ENCODE assay signal across 8 mouse cellular contexts in the genomic region with DNA sequence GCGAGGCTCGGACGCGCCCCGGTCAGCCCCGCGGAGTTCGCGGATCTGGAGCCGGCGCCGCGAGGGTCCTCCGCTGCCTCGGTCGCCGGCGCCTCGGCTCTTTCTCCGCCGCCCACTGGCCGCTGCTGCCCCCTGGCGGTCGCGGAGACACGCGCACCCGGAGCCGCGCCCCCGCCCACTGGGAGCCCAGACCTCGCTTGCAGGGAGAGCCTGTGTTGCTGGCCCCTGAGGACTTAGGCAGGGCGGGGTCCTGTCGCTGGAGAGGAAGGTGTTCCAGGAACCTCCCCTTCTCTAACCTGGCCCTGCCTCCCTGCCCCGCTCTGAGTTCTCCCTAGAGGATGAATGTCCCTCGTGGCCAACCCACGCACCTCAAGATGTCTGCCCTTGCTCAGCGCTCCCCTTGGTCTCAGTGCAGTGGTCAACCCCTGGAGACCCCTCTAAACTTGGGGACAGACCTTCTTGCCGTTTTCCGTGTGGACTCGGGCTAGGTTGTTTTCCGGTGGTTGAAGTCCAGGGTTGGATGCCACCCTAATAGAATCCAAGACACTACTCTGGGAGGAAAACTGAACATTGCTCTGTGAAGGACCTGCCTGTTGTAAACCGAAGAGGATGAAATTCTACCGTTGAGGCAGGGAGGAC. TPM values are rescaled to one million over a fixed set of nuclear protein-coding genes. Genes with fewer than 3 reads are reported as not detected.
DNase-seq lines count a peak whose midpoint lies in the region; ATAC-seq lines count a peak whose summit lies in the region.

No protein-coding gene starts in this region.

- intact Hi-C loops in left cerebral cortex, postnatal 14 days (cut with DNase I): loop anchor here (5.0 kb wide), 2 partner anchors 91 to 211 kb away; no protein-coding TSS in a partner anchor

- peak; percentile 50 for ATAC-seq in inflammation-experienced regulatory T-cells, adult 6 months
- peak; percentile 80 for ATAC-seq in megakaryocyte progenitor cell, adult 5-6 weeks (replicated peaks; ENCODE audit: poor library complexity)

- peak; percentile 42 for DNase-seq in adrenal gland, adult 8-10 months
- peak; percentile 88 for DNase-seq in embryo, embryonic 11 days
- peak; percentile 75 for DNase-seq in gastrocnemius, postnatal 25 days
- DNase-seq in left cerebral cortex, postnatal 14 days (ENCODE audit: low spot score in 2 of 2): peak; percentile 58 to 84
- peak; percentile 74 to 86 for DNase-seq in right cerebral cortex, adult 2 months (ENCODE audit: low spot score in 2 of 2)
- peak; percentile 89 for DNase-seq in urinary bladder, adult 2 months (ENCODE audit: low spot score)

RNA-seq across cellular contexts. Expression of gene Srgap1, which starts 0.7 kb away (rescaled TPM):
- total RNA-seq in adrenal gland, adult 8-10 months (2022): 1 to 10 TPM; 1.2 to 2.0 (median 1.6) TPM
- total RNA-seq in gastrocnemius, postnatal 25 days (2021): 1 to 10 TPM; 1.4 to 1.7 TPM
- polyA plus RNA-seq in inflammation-experienced regulatory T-cells, adult 6 months (2017; shearing (Covaris generic)): under 1 TPM in 1 of 3 experiments, not detected in 2; 0.09 TPM
- 10 to 100 TPM; 10.0 to 13.6 TPM for total RNA-seq in left cerebral cortex, postnatal 14 days (2021)
- 0.07 and 0.90 TPM in 2 replicates for total RNA-seq in megakaryocyte progenitor cell, adult 5-6 weeks (2015)
- 0.07 TPM in 1 of 2 replicates, not detected in the other for total RNA-seq in megakaryocyte progenitor cell, adult 5-6 weeks (2017)
- polyA plus RNA-seq in urinary bladder, adult 2 months (2012; rRNA removed): 4.9 and 5.2 TPM in 2 replicates

RNA-seq across cellular contexts. Expression of gene Rxylt1, which starts 49.3 kb away (rescaled TPM):
- total RNA-seq in adrenal gland, adult 8-10 months (2022): 10 to 100 TPM; 36.7 to 50.4 (median 48.6) TPM
- total RNA-seq in gastrocnemius, postnatal 25 days (2021): 10 to 100 TPM; 31.6 to 32.1 TPM
- 10 to 100 TPM; 11.9 to 19.1 (median 12.2) TPM for polyA plus RNA-seq in inflammation-experienced regulatory T-cells, adult 6 months (2017; shearing (Covaris generic))
- 10 to 100 TPM; 42.3 to 43.2 TPM for total RNA-seq in left cerebral cortex, postnatal 14 days (2021)
- 37.4 and 37.7 TPM in 2 replicates for total RNA-seq in megakaryocyte progenitor cell, adult 5-6 weeks (2015)
- total RNA-seq in megakaryocyte progenitor cell, adult 5-6 weeks (2017): 35.3 and 56.9 TPM in 2 replicates
- 22.8 and 27.8 TPM in 2 replicates for polyA plus RNA-seq in urinary bladder, adult 2 months (2012; rRNA removed)

Comparison
In these comparisons a context has a peak if more than half of its experiments do, and no peak if none do; other contexts are left out.
1. Peak in every context shown above with its lines: DNase-seq and ATAC-seq.